Mouse (Mus musculus): ENCODE data around the gene Olfr1314.

- no peak for TF ChIP-seq CTCF (conservative IDR thresholded peaks at IDR 0.05; ENCODE audit: low read length)
- no peak for TF ChIP-seq POU5F1 (IDR thresholded peaks at IDR 0.05; ENCODE audit: borderline replicate concordance, low read length)
Measured at GRCm38 (mm10) chr2:112096681-112097080, at the start of gene Olfr1314.

Measured in E14TG2a.4 (cell line).